Mouse (Mus musculus) hindbrain, embryonic 16.5 days (tissue): ENCODE measurements around the gene Trmt13. TPM values are rescaled to one million over a fixed set of nuclear protein-coding genes. Genes with fewer than 3 reads are reported as not detected.
"Not testable (repeated sequence)": the region's sequence is repeated elsewhere in the genome, so short reads cannot be mapped to it uniquely, and the experiment has no call there.

Source experiments
- ATAC-seq: fragments of 200-750 bp; cut with Nextera tagmentation; 2 replicates; pipeline ENCODE4 v1.8.0; 2017; ENCODE audit warnings: moderate TSS enrichment, moderate library complexity
- H3K27ac ChIP-seq: fragments of 300-500 bp; sonication (generic); 2 replicates; pipeline ENCODE4 v1.5.1; 2014; ENCODE audit warnings: low read depth, mild to moderate bottlenecking, control low read depth, low read length, moderate library complexity
- H3K27me3 ChIP-seq: fragments of 300-500 bp; sonication (generic); replicated peaks from 2 replicates; pipeline ENCODE4 v1.6.1; 2014; ENCODE audit warnings: low read length; ENCODE audit not compliant: control insufficient read depth, insufficient read depth
- H3K36me3 ChIP-seq: fragments of 300-500 bp; sonication (generic); 2 replicates; pipeline ENCODE4 v1.6.1; 2014; ENCODE audit warnings: mild to moderate bottlenecking, low read length, moderate library complexity, mixed read lengths; ENCODE audit not compliant: control insufficient read depth, insufficient read depth
- H3K4me1 ChIP-seq: fragments of 300-500 bp; sonication (generic); 2 replicates; pipeline ENCODE4 v1.6.1; 2014; ENCODE audit warnings: low read depth, low read length; ENCODE audit not compliant: control insufficient read depth, insufficient read depth
- H3K4me2 ChIP-seq: fragments of 300-500 bp; sonication (generic); 2 replicates; pipeline ENCODE4 v1.6.1; 2014; ENCODE audit warnings: mild to moderate bottlenecking, low read length, control low read depth, moderate library complexity
- H3K4me3 ChIP-seq: fragments of 300-500 bp; sonication (generic); 2 replicates; pipeline ENCODE4 v1.5.1; 2014; ENCODE audit warnings: mild to moderate bottlenecking, low read length, control low read depth, moderate library complexity
- H3K9ac ChIP-seq: fragments of 300-500 bp; sonication (generic); 2 replicates; pipeline ENCODE4 v1.6.1; 2014; ENCODE audit warnings: low read depth, mild to moderate bottlenecking, control low read depth, low read length, moderate library complexity
- H3K9me3 ChIP-seq: fragments of 300-500 bp; sonication (generic); 2 replicates; pipeline ENCODE4 v1.6.1; 2014; ENCODE audit warnings: mild to moderate bottlenecking, low read length, moderate library complexity; ENCODE audit not compliant: control insufficient read depth
- WGBS: fragments of 180-500 bp; shearing (Covaris S2); extraction: QIAGEN DNeasy Blood & Tissue Kit; methylation state at CpG from one replicate; pipeline ENCODE4 v1.1.7; 2014; 5-methylcytosine and 5-hydroxymethylcytosine counted together
- polyA plus RNA-seq: library from polyadenylated mRNA; unstranded; fragments of >200 nt; fragmentation: Nextera tagmentation; extraction: Ambion mirVana; gene quantifications from 2 replicates; pipeline ENCODE4 v1.2.1, GENCODE M21; 2015

Trmt13 gene
- polyA plus RNA-seq, 1 experiment from 2014 or later, result 22.5 TPM

DNA sequence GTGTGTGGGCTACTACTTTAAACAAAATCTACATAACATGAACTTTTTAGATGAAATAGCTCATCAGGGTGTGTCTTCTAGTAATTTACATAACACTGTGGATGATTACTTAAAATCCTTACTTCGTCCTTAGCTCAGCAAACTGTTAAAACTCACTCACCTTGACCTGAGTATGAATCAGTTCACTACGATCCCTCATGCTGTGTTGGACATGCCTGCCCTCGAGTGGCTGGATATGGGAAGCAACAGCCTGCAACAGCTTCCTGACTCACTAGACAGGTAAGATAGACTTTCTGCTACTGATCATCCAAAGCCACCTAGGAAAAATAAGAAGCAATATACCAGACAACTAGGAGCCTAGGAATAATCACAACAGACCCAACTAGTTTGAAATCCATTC is 37.1 kb downstream of the Trmt13 start:
- no peaks in the 10 kb centered on the region for H3K27me3 ChIP-seq
- H3K36me3 ChIP-seq, result peaks cover 3% of the 10 kb centered on the region; the same call in 1 of the 2 replicates
- H3K4me2 ChIP-seq, result no peak overlapping the region
- WGBS, result 70% methylated on average over 3 of the region's 3 CpGs
- no peak overlapping the region for H3K27ac ChIP-seq
- no peak overlapping the region for H3K4me3 ChIP-seq
- H3K9ac ChIP-seq, result no peak overlapping the region
- no peaks in the 10 kb centered on the region for H3K4me1 ChIP-seq
- no peaks in the 10 kb centered on the region for H3K9me3 ChIP-seq
- ATAC-seq, result no peak

DNA sequence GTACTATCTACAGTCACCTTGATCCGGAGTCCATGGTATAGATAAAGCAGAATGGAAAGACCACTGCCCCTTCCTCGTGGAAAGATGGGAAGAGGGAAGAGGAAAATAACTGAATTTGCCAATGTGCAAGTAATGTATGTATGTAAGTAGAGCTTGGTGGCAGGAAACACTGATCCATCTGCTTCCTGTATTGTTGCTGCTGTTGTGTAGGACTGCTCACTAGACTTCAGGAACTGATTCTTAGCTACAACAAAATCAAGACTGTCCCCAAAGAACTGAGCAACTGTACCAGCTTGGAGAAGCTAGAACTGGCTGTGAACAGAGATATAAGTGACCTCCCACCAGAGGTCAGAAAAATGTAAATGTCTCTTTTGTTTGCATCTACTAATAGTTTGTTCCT is 43.8 kb downstream of the Trmt13 start:
- H3K9ac ChIP-seq, result no peak overlapping the region
- H3K27ac ChIP-seq, result no peak overlapping the region
- no peak overlapping the region for H3K4me2 ChIP-seq
- no peaks in the 10 kb centered on the region for H3K36me3 ChIP-seq
- no peak for ATAC-seq
- peaks cover 5% of the 10 kb centered on the region; the same call in 1 of the 2 replicates for H3K9me3 ChIP-seq
- H3K4me3 ChIP-seq, result no peak overlapping the region
- H3K27me3 ChIP-seq, result no peaks in the 10 kb centered on the region
- WGBS, result 78% methylated on average over 2 of the region's 2 CpGs
- no peaks in the 10 kb centered on the region for H3K4me1 ChIP-seq

DNA sequence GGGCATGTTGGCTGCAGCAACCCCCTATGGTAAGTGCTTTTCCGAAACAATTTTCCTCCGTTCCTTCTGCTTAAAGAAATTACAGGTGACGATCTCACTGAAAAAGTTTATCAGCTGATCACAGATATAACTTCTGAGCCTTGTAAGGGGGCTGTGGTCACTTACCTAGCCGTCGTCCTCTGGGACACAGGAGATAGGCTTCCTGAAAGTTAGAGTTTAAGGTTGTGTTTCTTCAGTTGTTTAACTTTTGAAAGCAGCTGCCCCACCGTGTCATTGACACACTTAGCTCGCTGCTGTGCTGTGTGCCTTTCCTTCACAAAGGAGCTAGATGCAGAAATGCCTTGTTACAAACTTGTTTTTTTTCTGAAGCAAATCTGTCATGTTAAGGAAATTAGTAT is 51.3 kb downstream of the Trmt13 start:
- no peaks in the 10 kb centered on the region for H3K36me3 ChIP-seq
- WGBS, result 84% methylated on average over 7 of the region's 7 CpGs
- H3K9me3 ChIP-seq, result peaks cover 5% of the 10 kb centered on the region; the same call in 1 of the 2 replicates
- no peaks in the 10 kb centered on the region for H3K27me3 ChIP-seq
- no peak for ATAC-seq
- no peak overlapping the region for H3K4me3 ChIP-seq
- no peak overlapping the region for H3K27ac ChIP-seq
- H3K4me1 ChIP-seq, result no peaks in the 10 kb centered on the region
- no peak overlapping the region for H3K4me2 ChIP-seq
- H3K9ac ChIP-seq, result no peak overlapping the region

DNA sequence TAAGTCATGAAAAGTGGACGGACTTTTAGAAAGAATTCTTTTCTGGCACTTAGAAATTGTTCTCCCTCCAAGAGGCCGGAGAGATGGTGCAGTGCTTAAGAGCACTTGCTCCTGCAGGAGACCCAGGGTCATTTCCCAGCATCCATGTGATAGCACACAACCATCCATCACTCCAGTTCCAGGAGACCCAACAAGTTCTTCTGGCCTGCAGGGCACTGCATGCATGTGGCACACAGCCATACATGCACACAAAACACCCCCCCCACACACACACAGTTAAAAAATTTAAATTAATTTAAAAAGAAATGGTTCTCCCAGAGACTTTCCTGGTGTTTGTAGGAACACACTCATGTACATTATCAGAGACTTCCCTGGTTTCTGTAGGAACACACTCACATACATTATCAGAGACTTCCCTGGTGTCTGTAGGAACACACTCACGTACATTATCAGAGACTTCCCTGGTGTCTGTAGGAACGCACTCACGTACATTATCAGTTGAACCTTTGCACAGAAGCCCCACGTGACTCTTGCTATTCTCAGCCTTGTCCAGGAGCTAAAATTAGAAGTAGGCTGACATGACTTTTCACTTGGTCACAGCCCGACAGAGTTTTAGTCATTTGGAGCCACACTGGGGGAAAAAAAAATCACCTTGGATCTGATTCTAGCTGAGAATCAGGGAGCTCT is 51.8 kb downstream of the Trmt13 start, which contains the start of gene Lrrc39:
Lrrc39 (plus strand) TSS at position 566 of the 687 bp plus-strand sequence.
- Histone ChIP-seq H3K4me1 (no peaks in the 10 kb centered on the region), H3K9ac (no peak within 1 kb of the TSS), H3K27me3 (no peaks in the 10 kb centered on the region), H3K4me3 (no peak within 1 kb of the TSS), H3K9me3 (peaks cover 5% of the 10 kb centered on the region; the same call in 1 of the 2 replicates), H3K4me2 (no peak within 1 kb of the TSS), H3K27ac (no peak within 1 kb of the TSS), H3K36me3 (no peaks in the 10 kb centered on the region)
- ATAC-seq, result no peak
- WGBS, result 86% methylated on average over 7 of the region's 7 CpGs

DNA sequence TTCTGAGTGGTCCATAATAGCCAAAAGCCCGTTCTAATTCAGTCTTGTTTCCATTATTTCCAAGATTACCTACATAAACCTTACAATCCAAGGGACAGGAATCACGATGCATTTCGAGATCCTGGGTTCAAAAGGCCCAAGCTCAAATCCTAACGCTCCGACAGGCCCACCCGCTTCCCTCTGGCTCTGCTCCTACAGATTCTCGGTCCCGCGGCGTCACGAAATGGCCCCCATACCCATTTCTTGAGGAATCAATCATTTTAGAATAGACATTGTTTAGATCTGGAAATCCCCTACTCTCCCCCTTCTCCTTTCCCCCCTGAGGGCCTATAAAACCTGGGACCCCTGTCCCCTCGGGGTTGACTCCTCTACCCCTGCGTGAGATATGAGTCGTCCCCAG is 53.1 kb downstream of the Trmt13 start:
- H3K27me3 ChIP-seq, H3K9ac ChIP-seq, H3K4me1 ChIP-seq, H3K4me2 ChIP-seq, H3K36me3 ChIP-seq, H3K4me3 ChIP-seq, H3K27ac ChIP-seq, H3K9me3 ChIP-seq, ATAC-seq: not testable (repeated sequence)
- 97% methylated on average over 13 of the region's 14 CpGs for WGBS

DNA sequence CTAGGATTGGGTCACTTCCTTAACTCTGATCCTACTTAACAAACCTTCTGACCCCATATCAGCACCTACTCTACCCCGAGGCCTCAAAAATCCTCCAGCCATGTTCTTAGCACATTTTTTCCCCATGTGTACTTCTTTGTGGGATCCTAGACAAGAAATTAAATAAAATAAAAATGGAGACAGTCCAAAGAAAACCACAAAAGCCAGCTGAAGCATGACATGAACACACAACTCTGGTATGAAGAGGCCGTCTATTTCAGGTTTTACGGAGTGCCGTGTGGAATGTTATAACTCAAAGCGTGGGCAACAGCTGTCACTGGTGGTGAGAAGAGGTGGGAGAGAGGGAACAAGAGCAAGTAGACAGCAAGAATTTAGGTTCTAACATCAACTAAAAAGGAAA is 63.0 kb downstream of the Trmt13 start:
- H3K4me3 ChIP-seq, result no peak overlapping the region
- H3K9ac ChIP-seq, result no peak overlapping the region
- WGBS, result 96% methylated on average over 5 of the region's 5 CpGs

DNA sequence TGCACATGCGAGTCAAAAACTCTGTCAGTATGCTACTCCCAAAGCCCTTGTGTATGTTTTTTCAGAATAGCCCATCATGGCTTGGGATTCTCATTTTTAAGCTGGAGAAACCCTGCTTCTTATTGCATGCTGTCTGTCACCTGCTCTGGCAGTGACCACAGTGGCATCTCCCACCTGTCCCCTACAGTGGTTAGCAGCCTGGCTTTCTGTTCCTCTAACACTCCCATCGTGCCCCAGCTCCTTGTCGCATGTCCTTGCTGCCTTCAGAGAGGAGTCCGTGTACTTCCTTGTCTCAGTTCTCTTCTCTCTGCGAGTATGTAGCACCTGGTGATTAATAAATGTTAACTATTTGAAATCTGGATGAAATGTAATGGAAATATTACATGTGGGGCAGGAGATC is 67.0 kb downstream of the Trmt13 start:
- H3K9me3 ChIP-seq, result no peaks in the 10 kb centered on the region
- no peaks in the 10 kb centered on the region for H3K4me1 ChIP-seq
- no peak overlapping the region for H3K27ac ChIP-seq
- 86% methylated on average over 5 of the region's 5 CpGs for WGBS
- no peak overlapping the region for H3K4me3 ChIP-seq
- peaks cover 18% of the 10 kb centered on the region for H3K36me3 ChIP-seq
- no peak overlapping the region for H3K9ac ChIP-seq
- no peak for ATAC-seq
- H3K27me3 ChIP-seq, result no peaks in the 10 kb centered on the region
- no peak overlapping the region for H3K4me2 ChIP-seq

More for the DNA sequence above, 63.0 kb downstream of the Trmt13 start:
- Histone ChIP-seq H3K27me3 (no peaks in the 10 kb centered on the region), H3K4me2 (no peak overlapping the region), H3K36me3 (peaks cover 14% of the 10 kb centered on the region), H3K27ac (no peak overlapping the region), H3K4me1 (no peaks in the 10 kb centered on the region), H3K9me3 (no peaks in the 10 kb centered on the region)
- ATAC-seq, result no peak

DNA sequence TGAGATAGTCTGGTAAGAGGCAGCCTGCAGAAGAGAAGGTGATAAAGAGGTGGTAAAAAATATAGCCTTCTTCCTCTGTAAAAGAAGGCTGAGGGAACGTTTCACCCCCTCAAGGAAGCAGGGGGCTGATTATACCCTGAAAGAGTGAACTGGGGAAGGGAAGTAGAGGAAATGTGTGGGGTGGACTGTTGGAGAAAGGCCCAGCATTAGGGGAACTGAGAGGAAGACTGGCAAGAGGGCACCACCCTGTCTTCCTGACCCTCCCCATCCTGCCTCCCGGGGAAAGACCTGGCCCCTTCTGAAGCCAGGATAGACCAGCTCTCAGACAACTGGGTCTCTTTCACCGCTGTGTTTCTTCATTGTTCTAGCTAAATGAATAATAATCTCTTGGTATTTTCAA is 71.9 kb downstream of the Trmt13 start:
- H3K36me3 ChIP-seq, result peaks cover 15% of the 10 kb centered on the region
- 82% methylated on average over 3 of the region's 3 CpGs for WGBS
- H3K4me3 ChIP-seq, result no peak overlapping the region
- no peak for ATAC-seq
- H3K4me2 ChIP-seq, result no peak overlapping the region
- no peaks in the 10 kb centered on the region for H3K4me1 ChIP-seq
- H3K9ac ChIP-seq, result no peak overlapping the region
- no peaks in the 10 kb centered on the region for H3K9me3 ChIP-seq
- no peak overlapping the region for H3K27ac ChIP-seq
- H3K27me3 ChIP-seq, result no peaks in the 10 kb centered on the region

DNA sequence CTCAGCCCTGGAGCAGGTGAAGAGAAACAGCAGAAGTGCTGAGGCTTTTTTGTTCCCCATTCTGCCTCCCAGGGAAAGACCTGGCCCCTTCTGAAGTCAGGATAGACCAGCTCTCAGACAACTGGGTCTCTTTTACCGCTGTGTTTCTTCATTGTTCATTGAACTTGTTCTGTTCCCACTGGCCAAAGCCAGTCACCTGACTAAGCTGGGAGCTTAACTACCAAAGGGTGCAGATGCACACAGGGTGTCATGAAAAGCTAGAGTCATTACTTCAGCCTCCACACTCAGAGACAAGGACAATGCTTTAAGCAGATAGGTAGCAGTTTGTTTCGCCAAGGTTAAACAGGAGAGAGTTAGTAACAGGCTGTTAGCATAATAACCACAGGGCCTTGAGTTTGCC is 72.3 kb downstream of the Trmt13 start:
- Histone ChIP-seq H3K27ac (no peak overlapping the region), H3K27me3 (no peaks in the 10 kb centered on the region), H3K9me3 (no peaks in the 10 kb centered on the region), H3K4me3 (no peak overlapping the region), H3K36me3 (peaks cover 11% of the 10 kb centered on the region; the same call in 1 of the 2 replicates), H3K4me2 (no peak overlapping the region), H3K4me1 (no peaks in the 10 kb centered on the region), H3K9ac (no peak overlapping the region)
- ATAC-seq, result no peak
- 89% methylated on average over 2 of the region's 2 CpGs for WGBS
